Mouse (Mus musculus) B cell, adult 2 months (primary cell): ENCODE measurements at regions not wholly inside any gene's neighbourhood (a gene's known extent, or its start where the extent isn't known, plus 50 kb on each side); places are given as distances from the start of the nearest gene placed in this dataset.
A peak's percentile ranks its signal among the peaks of the same experiment; 100 is the strongest.

ENCODE experiments used
- DNase-seq, 2 experiments: peaks; one replicate each; pipeline ENCODE4 v3.0.0; 2022

DNA sequence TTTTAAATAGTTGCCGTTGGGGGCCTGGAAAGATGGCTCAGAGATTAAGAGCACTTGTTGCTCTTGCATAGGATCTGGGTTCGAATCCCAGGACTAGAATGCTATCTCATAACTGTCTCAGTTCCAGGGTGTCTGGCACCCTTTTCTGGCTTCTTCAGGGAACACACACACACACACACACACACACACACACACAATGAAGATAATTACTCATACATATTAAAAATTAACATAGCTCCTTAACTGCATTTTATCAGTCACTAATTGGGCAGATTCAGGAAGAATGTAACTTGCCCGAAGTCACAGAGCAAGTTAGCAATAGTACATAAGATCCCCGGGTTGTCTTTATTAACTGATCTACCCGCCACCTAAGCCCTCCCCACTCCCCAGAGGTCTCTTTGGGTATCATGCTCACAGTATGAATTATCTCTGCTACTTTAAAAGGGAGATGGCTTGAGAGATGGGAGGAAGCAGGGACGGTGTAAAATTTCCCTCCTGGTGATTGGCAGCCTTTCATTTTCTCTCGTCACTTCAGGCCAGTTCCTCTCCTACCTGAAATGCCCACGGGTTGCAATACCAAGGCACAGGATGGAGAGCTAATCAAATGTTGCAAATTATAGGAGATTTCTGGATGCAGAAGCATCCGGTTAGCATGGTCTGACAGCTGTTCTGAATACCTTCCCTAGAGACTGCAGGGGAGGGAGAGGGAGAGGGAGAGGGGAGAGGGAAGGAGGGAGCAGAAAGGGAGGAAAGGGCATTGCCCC, 258.3 kb downstream of the Cd83 start:
- no peak for DNase-seq

DNA sequence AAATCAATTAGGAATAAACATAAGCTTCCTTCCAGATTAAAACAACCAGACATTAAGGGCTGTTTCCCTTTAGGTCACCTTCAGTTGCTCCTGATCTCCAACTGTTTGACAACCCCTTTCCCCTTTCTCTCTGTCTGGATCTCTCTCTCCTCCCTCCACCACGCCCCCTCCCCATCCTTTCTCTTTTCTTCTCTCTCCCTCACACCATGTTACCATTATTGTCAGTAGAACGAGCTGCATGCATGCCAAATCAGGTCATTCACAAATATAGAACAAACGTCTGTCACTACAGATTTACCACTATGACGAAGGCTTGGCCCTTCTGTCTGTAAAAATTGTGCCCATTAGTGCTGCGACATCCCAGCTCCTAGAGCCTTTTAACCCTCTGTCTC, 258.9 kb downstream of the Cd83 start:
- no peak for DNase-seq

DNA sequence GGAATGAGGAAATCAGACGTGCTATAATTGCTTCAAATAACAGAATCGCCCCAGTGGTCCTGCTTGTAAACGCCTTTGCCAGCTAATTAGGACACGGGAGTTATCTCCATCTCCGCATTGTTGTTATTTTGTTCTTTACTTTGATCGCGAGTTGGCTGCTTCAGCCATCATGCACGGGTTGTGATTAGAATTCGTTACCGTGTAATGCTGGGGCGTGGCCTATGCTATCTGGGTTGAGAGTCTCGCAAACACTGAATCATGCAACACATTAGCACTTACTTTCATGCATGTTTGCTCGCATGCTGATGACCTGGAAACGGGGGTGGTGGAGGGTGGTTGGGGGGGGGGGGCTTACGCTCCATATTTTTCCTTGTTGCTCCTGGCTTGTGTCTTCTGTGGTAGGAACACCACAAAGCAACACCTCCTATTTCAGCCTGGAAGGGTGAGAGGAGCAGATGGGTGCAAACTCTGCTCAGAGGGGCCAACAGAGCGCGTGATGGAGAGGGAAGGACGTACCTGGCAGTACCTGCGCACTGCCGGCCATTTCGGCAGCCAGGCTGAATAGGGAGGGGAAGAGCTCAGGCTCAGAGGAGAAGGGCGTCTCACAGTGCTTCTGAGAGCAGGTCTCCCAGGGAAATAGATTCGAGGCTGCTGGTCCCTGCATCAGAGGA, 260.1 kb downstream of the Cd83 start:
- no peak for DNase-seq

DNA sequence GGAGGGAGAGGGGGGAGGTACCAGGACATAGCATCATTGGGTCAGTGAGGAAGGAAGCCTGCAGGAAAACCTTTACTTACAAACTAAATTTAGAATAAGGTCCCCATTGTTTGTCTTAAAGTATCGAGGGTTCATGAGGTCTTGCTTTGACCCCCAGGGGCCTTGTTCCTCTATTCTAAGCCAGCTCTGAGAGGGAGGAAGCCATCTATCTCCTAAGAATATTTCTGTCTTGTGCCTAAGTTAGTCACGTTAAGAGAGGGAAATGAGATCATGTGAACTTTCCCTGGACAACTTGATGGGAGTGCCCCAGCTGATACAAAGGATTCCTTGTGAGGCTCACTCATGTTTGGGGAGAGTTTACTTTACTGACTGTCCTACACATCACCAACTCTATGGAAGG, 261.9 kb downstream of the Cd83 start:
- no peak for DNase-seq

DNA sequence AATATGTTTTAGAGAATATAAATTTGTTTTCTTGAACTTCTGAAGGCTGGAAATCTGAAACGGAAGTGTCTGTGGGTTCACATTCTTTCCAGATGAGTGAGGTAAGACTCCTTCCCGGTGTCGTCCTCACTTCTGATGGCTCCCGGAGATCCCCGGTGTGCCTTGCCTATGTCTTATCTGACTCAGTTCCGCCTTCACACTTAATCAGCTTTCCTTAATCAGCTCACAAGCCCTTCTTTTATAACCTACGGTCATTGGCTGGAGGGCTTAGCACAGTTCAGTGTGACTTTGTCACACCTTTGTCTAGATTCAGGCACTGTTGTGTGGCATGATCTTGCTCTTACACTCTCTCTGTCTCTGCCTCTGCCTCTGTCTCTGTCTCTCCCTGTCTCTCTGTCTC, 269.6 kb downstream of the Cd83 start:
- no peak for DNase-seq

DNA sequence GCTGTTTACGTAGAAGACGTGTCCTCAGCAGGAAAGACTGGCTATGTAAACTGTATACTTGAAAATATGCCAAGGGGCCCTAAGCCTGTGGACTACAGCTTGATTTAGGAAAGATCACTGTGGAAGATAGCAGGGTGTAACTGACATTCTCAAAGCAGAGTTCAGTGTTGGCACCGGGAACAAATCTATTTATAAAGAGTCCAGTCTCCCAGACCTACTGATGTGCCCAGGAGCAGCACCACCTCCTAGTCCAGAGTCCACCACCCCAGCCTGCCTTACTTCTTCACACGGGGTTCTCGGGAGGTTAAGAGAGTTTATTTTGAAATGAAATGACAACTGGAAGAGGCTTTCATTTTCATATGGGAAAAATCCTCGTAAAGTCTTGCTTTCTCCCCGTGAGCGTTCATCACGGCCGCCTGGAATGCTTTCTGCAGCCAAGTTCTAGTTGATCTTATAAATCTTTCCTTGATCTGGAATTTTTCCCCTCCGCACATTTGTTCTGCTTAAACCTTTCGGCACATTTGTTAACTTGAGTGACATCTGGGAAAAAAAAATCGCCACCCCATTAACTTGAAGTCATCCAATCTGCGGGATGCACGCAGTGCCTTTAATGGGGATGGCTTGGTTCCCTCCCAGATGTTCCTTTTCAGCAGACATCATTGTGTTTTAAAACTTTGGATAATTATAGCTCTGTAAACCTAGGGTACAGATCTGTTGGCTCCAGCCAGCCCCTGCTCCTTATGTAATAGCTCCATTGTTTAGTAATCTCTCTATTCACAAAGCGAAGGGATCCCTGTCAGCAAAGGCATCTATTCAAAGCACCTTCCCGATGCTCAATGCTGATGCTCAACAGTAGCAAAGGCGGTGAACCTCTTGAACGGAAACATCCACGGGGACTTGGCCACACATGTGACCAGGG, 271.3 kb downstream of the Cd83 start:
- no peak for DNase-seq

DNA sequence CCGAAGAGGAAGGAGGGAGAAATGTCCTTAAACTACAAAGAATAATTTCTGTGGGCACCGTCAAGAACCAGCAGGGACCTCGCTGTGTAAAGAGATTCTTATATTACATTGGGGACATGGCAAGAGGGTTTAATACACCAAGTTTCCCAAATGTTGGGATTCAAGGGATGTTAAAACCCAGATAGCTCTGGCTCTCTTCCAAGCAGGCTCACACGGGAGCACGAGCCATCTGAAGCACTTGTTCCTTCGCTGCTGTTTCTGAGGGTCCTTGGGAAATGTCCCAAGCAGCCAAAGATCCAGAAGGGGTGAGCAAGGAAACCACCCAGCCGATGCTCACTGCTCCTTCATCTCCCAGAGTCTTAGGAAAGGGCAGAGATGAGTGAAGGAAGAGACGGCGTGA, 272.1 kb downstream of the Cd83 start:
- DNase-seq: no peak

DNA sequence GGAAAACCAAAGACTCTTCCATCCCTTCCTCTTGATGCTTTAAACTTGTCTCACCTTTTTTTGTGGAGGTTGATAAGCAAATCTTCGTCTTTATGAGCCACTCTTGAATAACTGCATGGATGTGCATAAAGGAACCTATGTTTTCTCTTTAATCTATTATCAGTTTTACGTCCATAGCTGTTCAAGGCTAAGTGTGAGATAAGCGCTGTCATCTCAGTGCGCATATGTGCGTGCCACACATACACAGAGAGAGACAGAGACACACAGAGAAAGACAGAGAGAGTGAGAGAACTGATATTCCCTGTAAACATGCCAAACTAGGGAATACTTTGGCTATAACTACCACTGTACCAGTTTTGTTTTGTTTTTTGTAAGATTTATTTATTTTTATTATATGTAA, 273.0 kb downstream of the Cd83 start:
- DNase-seq: no peak

DNA sequence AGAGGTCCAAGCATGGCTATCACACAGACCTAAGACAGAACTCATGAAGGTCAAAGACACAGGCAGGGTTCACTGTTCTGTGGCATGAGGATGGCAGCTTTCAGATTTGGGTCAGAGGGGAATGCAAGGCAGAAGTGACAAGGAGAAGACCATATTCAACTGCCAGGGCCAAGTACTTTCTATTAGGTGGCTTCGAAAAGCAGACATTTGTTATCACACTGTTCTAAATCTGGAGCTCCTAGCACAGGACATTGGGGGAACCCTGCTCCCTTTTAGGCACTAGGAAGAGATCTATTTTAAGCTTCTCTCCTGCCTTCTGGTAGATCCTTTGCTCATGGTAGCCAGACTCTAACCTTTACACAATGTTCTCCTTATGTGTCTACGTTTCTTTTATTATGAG, 273.7 kb downstream of the Cd83 start:
- no peak for DNase-seq

DNA sequence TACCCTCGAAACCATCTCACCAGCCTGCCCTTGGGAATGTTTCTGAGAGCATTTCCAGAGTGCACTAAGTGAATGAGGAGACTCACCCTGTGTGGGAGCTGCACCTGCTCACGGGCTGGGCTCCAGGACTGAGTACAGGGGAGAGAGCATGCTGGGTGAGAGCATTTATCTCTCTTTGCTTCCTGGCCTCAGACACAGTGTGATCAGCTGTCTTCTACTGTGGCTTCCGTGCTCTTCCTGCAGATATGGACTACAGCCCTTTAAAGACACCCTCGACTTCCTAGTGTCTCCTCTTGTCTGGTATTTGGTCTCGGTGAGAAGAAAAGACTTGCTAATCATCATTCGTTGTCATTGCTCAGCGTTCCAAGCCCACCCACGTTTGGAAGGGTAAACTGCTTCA, 274.9 kb downstream of the Cd83 start:
- no peak for DNase-seq

DNA sequence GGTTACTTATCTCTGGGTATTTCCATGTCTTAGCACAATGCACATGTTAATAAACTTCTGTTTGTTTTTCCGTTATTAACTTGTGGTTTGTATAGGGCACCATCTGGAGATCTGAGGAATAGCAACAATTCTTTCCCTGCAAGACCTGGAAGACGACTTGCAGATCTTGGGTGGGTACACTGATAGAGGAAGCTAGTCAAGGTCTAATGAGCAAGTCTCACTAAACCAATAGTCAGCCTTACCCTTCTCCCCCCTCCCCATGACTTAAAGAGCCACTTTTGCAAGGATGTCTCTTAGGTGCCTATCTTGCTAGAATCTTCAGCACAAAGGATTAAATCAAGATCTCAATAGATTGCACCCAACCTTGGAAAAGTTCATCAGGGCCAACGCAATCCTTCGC, 276.7 kb downstream of the Cd83 start:
- peak; percentile 35 to 48 for DNase-seq

DNA sequence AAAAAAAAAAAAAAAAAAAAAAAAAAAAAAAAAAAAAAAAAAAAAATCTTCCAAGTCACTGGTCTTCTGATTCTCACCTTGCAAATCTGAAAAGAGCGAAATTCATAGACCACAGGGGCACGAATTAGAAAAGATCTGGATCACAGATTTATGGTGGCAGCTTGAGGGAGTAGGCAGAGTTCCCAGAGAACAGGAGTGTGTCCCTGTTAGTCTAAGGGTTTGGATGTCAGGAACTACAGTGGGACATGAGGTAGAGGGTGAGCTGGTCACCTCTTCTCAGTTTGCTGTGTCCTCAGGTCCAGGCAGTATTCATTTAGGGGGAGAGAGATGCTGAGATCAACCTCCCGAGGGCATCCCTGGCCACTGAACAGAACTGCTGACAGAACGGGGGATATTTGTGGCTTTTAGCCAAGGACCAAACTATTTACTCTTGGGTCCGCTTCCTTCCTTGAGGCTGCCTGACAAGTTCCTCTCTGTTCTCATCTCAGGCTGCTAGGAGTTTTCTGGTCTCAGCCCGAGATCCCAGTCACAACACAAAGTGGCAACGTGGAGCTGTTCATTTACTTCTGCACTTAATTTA, 277.2 kb downstream of the Cd83 start:
- no peak for DNase-seq

DNA sequence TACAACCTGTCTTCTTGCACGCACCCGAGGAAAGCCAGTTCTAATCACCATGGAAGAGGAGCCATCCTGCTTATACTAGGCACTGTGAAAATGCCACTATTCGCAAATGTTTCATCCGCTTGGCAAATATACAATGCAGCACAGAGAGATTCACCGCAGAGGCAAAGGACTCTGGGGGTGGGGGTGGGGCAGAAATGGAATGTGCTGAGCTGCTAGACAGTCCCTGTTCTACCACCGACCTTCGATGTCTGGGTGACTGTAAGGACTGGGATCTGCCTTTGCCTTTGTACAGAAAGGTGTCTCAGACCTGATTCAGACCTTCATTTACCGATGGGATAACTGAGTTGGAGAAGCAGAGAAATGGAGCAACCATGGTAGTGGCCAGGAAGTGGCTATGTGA, 278.7 kb downstream of the Cd83 start:
- no peak for DNase-seq

DNA sequence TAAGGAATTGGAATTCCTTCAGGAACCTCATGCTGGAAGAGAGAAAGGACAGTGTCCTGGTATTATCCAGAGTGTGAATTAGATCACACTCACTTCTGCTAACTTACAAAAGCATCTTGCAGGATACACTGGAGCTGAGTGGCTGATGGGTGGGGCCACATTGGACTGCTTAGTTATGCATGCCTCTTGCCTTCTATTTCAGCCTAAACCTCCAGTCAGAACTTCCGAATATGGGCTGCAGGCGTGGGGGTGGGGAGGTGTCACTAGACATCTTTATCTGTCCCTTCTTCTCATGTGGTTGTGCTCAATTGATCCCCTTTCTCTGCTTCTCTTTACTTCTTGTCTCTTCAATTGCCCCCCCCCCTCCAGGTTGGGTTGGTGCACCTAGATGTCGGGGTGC, 279.5 kb downstream of the Cd83 start:
- DNase-seq: peak; percentile 26 to 33

DNA sequence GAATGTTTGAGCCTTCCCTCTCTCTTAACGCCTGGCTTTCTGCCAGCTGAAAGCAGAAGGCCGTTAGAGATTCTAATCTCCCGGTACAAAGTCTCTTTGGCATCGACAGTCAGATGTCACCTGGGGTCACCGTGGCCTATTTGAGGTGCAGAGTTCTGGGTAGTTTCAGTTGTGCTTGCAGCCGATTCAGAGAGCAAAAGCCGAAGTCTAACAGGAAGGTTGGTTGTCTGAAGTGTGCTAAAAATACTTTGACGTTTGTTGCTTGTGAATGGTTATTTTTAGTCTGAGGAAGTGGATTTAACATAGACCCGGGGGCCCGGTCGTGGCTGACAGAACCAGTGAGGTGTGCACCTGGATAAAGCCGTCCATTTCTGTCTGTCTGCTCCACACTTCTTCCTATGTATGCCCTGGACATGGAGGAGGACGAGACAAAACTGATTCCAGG, 281.2 kb downstream of the Cd83 start:
- DNase-seq: peak; percentile 63 to 72

DNA sequence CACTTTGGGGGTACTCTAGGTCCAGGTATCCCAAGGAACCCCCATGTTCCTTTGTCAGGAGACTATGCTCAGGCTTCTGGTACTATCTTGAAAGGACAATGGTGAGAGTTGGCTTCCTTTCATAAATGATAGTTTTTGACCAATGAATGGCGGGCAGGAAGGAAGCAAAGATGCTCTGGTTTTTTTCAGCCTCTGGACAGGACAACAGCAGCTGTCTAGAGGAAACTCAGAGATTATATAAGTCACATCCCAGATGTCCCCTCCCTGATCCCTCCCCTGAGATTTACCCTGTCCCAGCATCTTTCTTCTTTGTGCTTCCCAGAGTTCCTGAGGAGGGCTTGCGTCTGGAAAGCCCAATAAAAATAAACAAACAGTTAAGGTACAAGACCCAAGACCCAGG, 282.7 kb downstream of the Cd83 start:
- no peak for DNase-seq

DNA sequence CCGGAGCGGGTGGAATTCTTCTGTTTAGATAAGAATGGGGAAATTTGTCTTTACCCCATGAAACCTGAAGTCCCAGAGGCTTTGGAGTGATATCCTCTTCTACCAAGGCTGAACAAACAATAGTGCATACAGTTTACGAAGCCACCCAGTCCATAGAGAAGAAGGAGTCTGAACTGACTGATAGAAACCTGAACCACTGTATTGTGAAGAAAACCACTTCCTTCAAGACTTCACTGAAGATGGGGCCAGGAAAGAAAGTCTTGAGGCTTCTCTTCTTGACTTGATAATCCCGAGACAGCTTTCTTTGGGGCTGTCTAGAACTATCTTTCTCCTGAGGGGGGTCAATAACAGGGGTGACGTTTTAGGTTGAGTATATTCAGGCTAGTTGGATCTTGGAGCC, 284.4 kb downstream of the Cd83 start:
- DNase-seq: peak in 1 of 2 experiments; percentile 9

DNA sequence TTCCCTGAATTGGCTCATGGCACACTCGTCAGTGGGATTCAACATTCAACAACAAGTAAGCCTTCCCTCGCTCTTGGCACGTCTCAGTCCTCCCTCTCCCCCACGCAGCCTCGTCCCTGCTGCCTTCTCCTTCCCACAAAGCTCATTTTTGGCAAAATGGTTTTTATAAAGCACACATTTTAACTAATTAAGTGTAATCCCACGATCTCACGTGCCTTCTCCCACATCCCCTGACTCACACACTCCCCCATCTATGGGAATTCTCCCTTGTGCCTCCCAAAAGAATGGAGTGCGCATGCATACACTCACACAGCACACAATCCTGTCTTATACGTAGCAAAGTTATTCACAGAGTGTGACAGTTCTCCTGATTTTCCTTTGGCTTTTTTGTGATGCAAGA, 288.5 kb downstream of the Cd83 start:
- no peak for DNase-seq

DNA sequence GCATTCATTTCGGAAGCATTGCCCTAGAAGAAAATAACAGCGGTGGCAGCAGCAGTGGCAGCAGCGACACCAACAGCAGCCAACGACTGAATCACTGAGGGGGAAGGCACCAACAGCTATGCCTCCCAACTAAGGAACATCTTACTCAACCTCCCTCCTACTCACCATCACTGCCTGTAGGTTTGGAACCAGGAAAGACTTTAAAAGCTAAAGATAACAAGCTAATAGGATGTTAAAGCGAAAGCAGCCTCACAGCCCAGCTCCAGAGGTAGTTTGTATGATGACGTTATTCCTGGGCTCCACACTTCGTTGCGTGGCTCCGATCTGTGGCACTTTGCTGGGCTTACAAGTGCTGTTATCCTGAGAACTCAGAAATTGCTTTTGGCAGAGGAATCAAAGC, 289.6 kb downstream of the Cd83 start:
- DNase-seq: no peak

DNA sequence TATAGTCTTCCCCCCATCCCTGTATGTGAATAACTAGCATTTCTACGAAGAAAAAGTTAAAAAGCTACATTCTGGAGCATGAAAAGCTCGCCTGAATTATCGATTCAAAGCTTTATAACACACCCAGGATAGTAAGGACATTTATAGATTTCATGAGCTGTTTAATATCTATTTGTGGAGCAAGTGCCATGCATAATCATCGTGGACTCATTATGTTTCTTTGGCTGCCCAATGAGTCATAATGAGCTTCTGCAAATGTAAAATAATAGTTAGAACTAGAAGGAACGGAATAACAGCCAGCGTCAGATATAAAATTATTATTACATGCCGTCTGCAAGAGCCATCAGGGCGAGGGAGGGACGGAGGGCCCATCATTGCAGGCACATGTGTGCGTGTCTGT, 292.4 kb downstream of the Cd83 start:
- DNase-seq: no peak

DNA sequence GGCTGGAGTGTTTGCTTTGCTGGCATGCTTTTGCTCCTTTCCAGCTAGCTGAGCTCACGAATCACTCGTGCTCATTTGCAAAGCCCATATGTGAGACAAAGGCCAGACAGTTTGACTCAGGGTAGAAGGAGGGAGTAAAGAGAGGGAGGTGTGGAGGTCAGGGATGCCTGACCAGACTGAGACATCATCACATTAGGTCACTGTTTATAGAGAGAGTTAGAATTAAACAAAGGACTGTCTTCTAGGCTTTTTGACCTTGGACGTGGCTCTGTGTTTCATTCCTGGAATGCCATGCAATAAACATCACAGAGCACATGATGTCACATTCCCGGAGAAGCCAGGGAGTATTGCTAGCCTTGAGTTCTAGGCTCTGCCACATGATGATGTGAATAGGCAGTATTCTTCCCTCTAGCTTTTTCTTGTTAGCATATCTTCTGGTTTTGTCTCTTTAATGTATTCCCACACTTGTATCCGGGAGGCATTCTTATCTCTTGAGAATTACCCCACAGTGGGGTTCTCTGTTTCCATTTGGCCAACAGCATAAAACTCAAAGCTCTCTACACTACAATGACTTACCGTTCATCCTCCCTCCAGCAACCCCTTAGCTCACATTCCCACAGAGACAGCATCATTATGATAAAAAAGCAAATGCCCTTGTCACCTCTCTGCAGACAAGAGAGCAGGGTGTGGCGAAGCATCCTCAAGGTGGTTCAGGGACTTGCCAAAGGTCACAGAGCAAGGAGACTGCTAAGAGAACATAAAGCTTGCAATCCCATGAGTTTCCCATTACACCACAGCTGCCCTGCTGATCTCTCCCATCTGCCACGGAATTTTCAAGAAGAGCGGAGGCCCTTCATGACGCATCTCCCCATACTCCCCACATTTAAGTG, 301.3 kb downstream of the Cd83 start:
- DNase-seq: no peak

DNA sequence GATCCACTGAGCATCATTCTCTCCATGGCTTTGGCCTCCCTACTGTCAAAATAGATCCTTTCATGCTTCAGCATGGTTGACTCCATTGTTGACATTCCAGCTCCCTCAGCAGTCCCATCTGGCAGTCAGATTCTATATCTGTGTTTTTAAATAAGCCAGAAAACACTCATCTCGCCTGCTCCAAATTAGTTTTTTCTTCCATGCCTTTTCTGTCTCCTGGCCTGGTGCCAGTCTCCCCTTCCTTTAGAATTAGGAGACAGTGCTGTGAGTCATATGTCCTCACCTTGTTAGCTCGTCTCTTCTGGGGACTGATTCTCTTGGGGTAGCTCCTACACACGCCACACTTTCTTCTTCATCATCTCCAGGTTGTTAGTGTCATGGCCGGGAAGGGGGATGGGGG, 302.2 kb downstream of the Cd83 start:
- no peak for DNase-seq
